Comparison of ENCODE assay signal across 20 mouse cellular contexts in genomic region chr5:110603016-110603685, GRCm38 (mm10). TPM values are rescaled to one million over a fixed set of nuclear protein-coding genes. Genes with fewer than 3 reads are reported as not detected.
DNase-seq lines count a peak whose midpoint lies in the region; ATAC-seq lines count a peak whose summit lies in the region.
"Had no signal": no experiment of that assay in that cellular context is flagged by ENCODE, and none has a peak within 500 bp of the region (broad histone marks: within the 10 kb centered on the region; RNA-seq: fewer than 3 reads in every experiment).

No protein-coding gene starts in this region.

- H3K27me3 ChIP-seq in liver, embryonic 11.5 days (replicated peaks; ENCODE audit: control insufficient read depth, insufficient read depth, low read length) = no peaks in the 10 kb centered on the region
- H3K27me3 ChIP-seq in forebrain, embryonic 14.5 days (replicated peaks; ENCODE audit: control insufficient read depth, insufficient read depth, low read length) = no peaks in the 10 kb centered on the region

- H3K9ac ChIP-seq in liver, embryonic 11.5 days (ENCODE audit: low read depth, low read length) = no peak overlapping the region
- H3K9ac ChIP-seq in forebrain, embryonic 14.5 days (ENCODE audit: low read length) = no peak overlapping the region
- H3K9ac ChIP-seq: hindbrain, embryonic 13.5 days; limb, embryonic 12.5 days had no signal

- no peaks in the 10 kb centered on the region for H3K36me3 ChIP-seq in liver, embryonic 11.5 days (ENCODE audit: control insufficient read depth, insufficient read depth, low read length)
- H3K36me3 ChIP-seq in forebrain, embryonic 14.5 days (ENCODE audit: control insufficient read depth, insufficient read depth, low read length) = no peaks in the 10 kb centered on the region
- H3K36me3 ChIP-seq: embryonic facial prominence, embryonic 10.5 days; forebrain, embryonic 10.5 days; limb, embryonic 12.5 days had no signal

- H3K27ac ChIP-seq in liver, embryonic 11.5 days (ENCODE audit: low read depth, low read length) = no peak overlapping the region
- no peak overlapping the region for H3K27ac ChIP-seq in forebrain, embryonic 14.5 days (ENCODE audit: low read depth, low read length)
- H3K27ac ChIP-seq: embryonic facial prominence, embryonic 10.5 days; forebrain, embryonic 10.5 days; hindbrain, embryonic 13.5 days; limb, embryonic 12.5 days had no signal

- DNase-seq in 416B (ENCODE audit: low read depth) (peak; percentile 77), adipocyte (ENCODE audit: low spot score) (peak; percentile 97)
- DNase-seq in liver, embryonic 11.5 days (ENCODE audit: low spot score) = no peak
- no peak for DNase-seq in forebrain, embryonic 14.5 days (ENCODE audit: low spot score)
- no peak for DNase-seq in lung, postnatal 25 days (ENCODE audit: low spot score)
- no peak for DNase-seq in urinary bladder, postnatal 10 days (ENCODE audit: low spot score)
- DNase-seq: cerebellum, postnatal 10 days; heart, adult 11 months; kidney, postnatal 10 days; layer of hippocampus, postnatal 36 days; lung, postnatal 4 days; right cerebral cortex, postnatal 14 days; thymus, adult 18-20 months had no signal

- no peaks in the 10 kb centered on the region for H3K4me1 ChIP-seq in liver, embryonic 11.5 days (replicated peaks; ENCODE audit: control insufficient read depth, insufficient read depth, low read length)
- no peaks in the 10 kb centered on the region for H3K4me1 ChIP-seq in forebrain, embryonic 14.5 days (ENCODE audit: control insufficient read depth, insufficient read depth, low read length)
- H3K4me1 ChIP-seq: limb, embryonic 12.5 days had no signal

- H3K9me3 ChIP-seq in liver, embryonic 11.5 days (ENCODE audit: control insufficient read depth, low read length) = no peaks in the 10 kb centered on the region
- no peaks in the 10 kb centered on the region for H3K9me3 ChIP-seq in forebrain, embryonic 14.5 days (replicated peaks; ENCODE audit: control insufficient read depth, low read length)
- H3K9me3 ChIP-seq: embryonic facial prominence, embryonic 10.5 days; forebrain, embryonic 10.5 days; hindbrain, embryonic 13.5 days; limb, embryonic 12.5 days had no signal

- no peak overlapping the region for H3K4me3 ChIP-seq in liver, embryonic 11.5 days (ENCODE audit: low read depth, low read length)
- no peak overlapping the region for H3K4me3 ChIP-seq in forebrain, embryonic 14.5 days (ENCODE audit: low read depth, low read length)
- H3K4me3 ChIP-seq: embryonic facial prominence, embryonic 10.5 days; forebrain, embryonic 10.5 days; hindbrain, embryonic 13.5 days; limb, embryonic 12.5 days had no signal

- no peak overlapping the region for H3K4me2 ChIP-seq in liver, embryonic 11.5 days
- no peak overlapping the region for H3K4me2 ChIP-seq in forebrain, embryonic 14.5 days (ENCODE audit: low read length)
- H3K4me2 ChIP-seq: hindbrain, embryonic 13.5 days; limb, embryonic 12.5 days had no signal

- 59% methylated on average over 7 of the region's 7 CpGs for WGBS in liver, embryonic 11.5 days
- 84% methylated on average over 7 of the region's 7 CpGs for WGBS in forebrain, embryonic 14.5 days

- ATAC-seq in liver, embryonic 11.5 days (replicated peaks; ENCODE audit: low FRiP score) = peak; percentile 49; the same call in 1 of the 2 replicates
- peak; percentile 94 for ATAC-seq in megakaryocyte progenitor cell, adult 5-6 weeks (replicated peaks; ENCODE audit: poor library complexity)
- ATAC-seq in forebrain, embryonic 14.5 days = no peak
- ATAC-seq: intestine, embryonic 16.5 days had no signal

RNA-seq across cellular contexts. Expression of gene Noc4l, which starts 50.1 kb away (rescaled TPM):
- 128 and 131 TPM in 2 replicates for polyA plus RNA-seq in liver, embryonic 11.5 days (2014; fragmentation: Nextera tagmentation; extraction: Ambion mirVana)
- total RNA-seq in megakaryocyte progenitor cell, adult 5-6 weeks (2015) = 33.4 and 34.3 TPM in 2 replicates
- total RNA-seq in megakaryocyte progenitor cell, adult 5-6 weeks (2017) = 39.2 and 39.3 TPM in 2 replicates
- polyA plus RNA-seq in forebrain, embryonic 14.5 days (2014; fragmentation: Nextera tagmentation; extraction: Ambion mirVana) = 37.6 and 40.6 TPM in 2 replicates

RNA-seq across cellular contexts. Expression of gene Ddx51, which starts 50.1 kb away (rescaled TPM):
- polyA plus RNA-seq in liver, embryonic 11.5 days (2014; fragmentation: Nextera tagmentation; extraction: Ambion mirVana) = 37.1 and 44.6 TPM in 2 replicates
- total RNA-seq in megakaryocyte progenitor cell, adult 5-6 weeks (2015) = 15.9 and 19.0 TPM in 2 replicates
- total RNA-seq in megakaryocyte progenitor cell, adult 5-6 weeks (2017) = 8.3 and 9.5 TPM in 2 replicates
- 15.9 and 27.0 TPM in 2 replicates for polyA plus RNA-seq in forebrain, embryonic 14.5 days (2014; fragmentation: Nextera tagmentation; extraction: Ambion mirVana)

RNA-seq across cellular contexts. Expression of gene Galnt9, which starts 59.0 kb away (rescaled TPM):
- 0.07 TPM in 1 of 2 replicates, not detected in the other for polyA plus RNA-seq in liver, embryonic 11.5 days (2014; fragmentation: Nextera tagmentation; extraction: Ambion mirVana)
- 0.39 TPM in 1 of 2 replicates, not detected in the other for total RNA-seq in megakaryocyte progenitor cell, adult 5-6 weeks (2015)
- total RNA-seq in megakaryocyte progenitor cell, adult 5-6 weeks (2017) = 0.12 TPM in 1 of 2 replicates, not detected in the other
- 12.1 and 13.3 TPM in 2 replicates for polyA plus RNA-seq in forebrain, embryonic 14.5 days (2014; fragmentation: Nextera tagmentation; extraction: Ambion mirVana)
- polyA plus RNA-seq: heart, postnatal 0 days had no signal

Comparison
In these comparisons a context has a peak if more than half of its experiments do, and no peak if none do; other contexts are left out.
1. DNase-seq: peak in 416B (single experiment) and adipocyte (single experiment); none in liver, embryonic 11.5 days (single experiment), forebrain, embryonic 14.5 days (single experiment), lung, postnatal 25 days (single experiment) and urinary bladder, postnatal 10 days (single experiment).
2. RNA of gene Galnt9, which starts 59.0 kb away (polyA plus RNA-seq): 12.1 to 13.3 TPM in forebrain, embryonic 14.5 days; 0.07 TPM in liver, embryonic 11.5 days; every median in the first group is over 10 times any median in the second.